Mouse (Mus musculus) heart, adult 2 months (tissue): Measurements from ENCODE around the gene Fnbp1.

Experiments
- CTCF ChIP-seq: fragments of 200-600 bp; IDR thresholded peaks from 2 replicates; pipeline ENCODE4 v1.8.1; 2022; ENCODE audit warnings: antibody characterized with exemption, mild to moderate bottlenecking, moderate library complexity
- POLR2A ChIP-seq: fragments of 200-500 bp; IDR thresholded peaks from 2 replicates; pipeline ENCODE4 v1.6.1; 2011; ENCODE audit warnings: mild to moderate bottlenecking, low read depth, low read length, control low read depth; ENCODE audit not compliant: insufficient read depth

GRCm38 (mm10) chr2:31075836-31076235, 66.0 kb downstream of the Fnbp1 start:
- TF ChIP-seq CTCF, result no peak
- TF ChIP-seq POLR2A, result no peak
